20 mouse cellular contexts compared by ENCODE assay signal in the genomic region with DNA sequence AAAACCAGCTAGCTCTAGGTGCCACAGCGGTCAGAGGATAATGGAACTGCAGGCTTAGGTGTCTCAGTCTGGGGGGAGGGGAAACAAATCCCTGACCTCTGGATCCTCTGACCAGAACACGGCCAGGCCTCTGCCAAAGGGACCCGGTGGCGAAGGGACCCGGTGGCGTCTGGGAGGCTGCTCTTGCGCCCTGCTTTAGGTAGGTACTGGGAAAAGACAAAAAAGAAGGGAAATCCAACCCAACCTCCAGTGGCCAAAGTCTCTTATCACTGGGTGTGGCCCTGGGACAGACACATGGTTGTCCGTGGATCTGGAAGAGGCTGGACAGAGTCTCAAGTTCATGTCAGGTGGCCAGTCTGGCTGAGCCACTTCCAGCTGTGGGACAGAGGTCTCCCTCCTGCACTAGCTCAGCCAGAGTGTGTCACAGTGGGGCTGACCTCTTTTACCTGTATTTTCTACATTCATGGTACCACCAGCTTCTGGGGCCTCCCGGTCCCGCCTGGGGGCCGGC. TPM values are rescaled to one million over a fixed set of nuclear protein-coding genes. Genes with fewer than 3 reads are reported as not detected.
A peak's percentile ranks its signal among the peaks of the same experiment; 100 is the strongest.
DNase-seq lines count a peak whose midpoint lies in the region; ATAC-seq and TF ChIP-seq lines count a peak whose summit lies in the region.
"Had no signal": no experiment of that assay in that cellular context is flagged by ENCODE, and none has a peak within 500 bp of the region (broad histone marks: within the 10 kb centered on the region; RNA-seq: fewer than 3 reads in every experiment).

No protein-coding gene starts in this region.

- TF ChIP-seq EP300 in liver, postnatal 0 days (IDR thresholded peaks at IDR 0.05; ENCODE audit: low read depth) = no peak

- intact Hi-C loops in gastrocnemius, adult 2 months (cut with DNase I) = no loop called here

- no peaks in the 10 kb centered on the region for H3K27me3 ChIP-seq in kidney, postnatal 0 days (ENCODE audit: insufficient read depth, low read length)
- no peaks in the 10 kb centered on the region for H3K27me3 ChIP-seq in liver, postnatal 0 days (ENCODE audit: insufficient read depth, low read length)
- no peaks in the 10 kb centered on the region for H3K27me3 ChIP-seq in liver, embryonic 11.5 days (replicated peaks; ENCODE audit: control insufficient read depth, insufficient read depth, low read length)
- H3K27me3 ChIP-seq in midbrain, embryonic 13.5 days = no peaks in the 10 kb centered on the region
- H3K27me3 ChIP-seq in neural tube, embryonic 15.5 days (replicated peaks) = peaks cover 2% of the 10 kb centered on the region; the same call in 1 of the 2 replicates
- H3K27me3 ChIP-seq: forebrain, embryonic 13.5 days; hindbrain, embryonic 12.5 days had no signal

- H3K9ac ChIP-seq in kidney, postnatal 0 days (ENCODE audit: low read depth, low read length) = no peak overlapping the region
- no peak overlapping the region for H3K9ac ChIP-seq in liver, postnatal 0 days (replicated peaks)
- no peak overlapping the region for H3K9ac ChIP-seq in liver, embryonic 11.5 days (ENCODE audit: low read depth, low read length)
- H3K9ac ChIP-seq in midbrain, embryonic 13.5 days (replicated peaks) = no peak overlapping the region
- H3K9ac ChIP-seq in neural tube, embryonic 15.5 days (replicated peaks) = no peak overlapping the region
- H3K9ac ChIP-seq: forebrain, embryonic 13.5 days; hindbrain, embryonic 12.5 days had no signal

- H3K9me3 ChIP-seq in kidney, postnatal 0 days (replicated peaks; ENCODE audit: low read length) = no peaks in the 10 kb centered on the region
- H3K9me3 ChIP-seq in liver, postnatal 0 days (ENCODE audit: low read length) = no peaks in the 10 kb centered on the region
- H3K9me3 ChIP-seq in liver, embryonic 11.5 days (ENCODE audit: control insufficient read depth, low read length) = no peaks in the 10 kb centered on the region
- H3K9me3 ChIP-seq in midbrain, embryonic 13.5 days = no peaks in the 10 kb centered on the region
- no peaks in the 10 kb centered on the region for H3K9me3 ChIP-seq in neural tube, embryonic 15.5 days (replicated peaks)
- H3K9me3 ChIP-seq: embryonic facial prominence, embryonic 10.5 days; forebrain, embryonic 13.5 days; heart, embryonic 10.5 days; hindbrain, embryonic 12.5 days had no signal

- no peak for DNase-seq in gastrocnemius, adult 2 months
- DNase-seq in gastrocnemius, postnatal 10 days = no peak
- no peak for DNase-seq in kidney, postnatal 0 days (ENCODE audit: low spot score)
- DNase-seq in kidney, postnatal 4 days = no peak
- no peak for DNase-seq in liver, postnatal 0 days
- DNase-seq in liver, embryonic 11.5 days (ENCODE audit: low spot score) = no peak
- DNase-seq: adrenal gland, postnatal 14 days; B cell, adult 2 months; cerebellum, adult 18-20 months; cerebellum, postnatal 10 days; heart, adult 18-20 months; heart, postnatal 10 days; heart, postnatal 4 days had no signal

- WGBS in kidney, postnatal 0 days = 91% methylated on average over 11 of the region's 11 CpGs
- WGBS in liver, postnatal 0 days (ENCODE audit: insufficient replicate concordance) = 74% methylated on average over 11 of the region's 11 CpGs
- WGBS in liver, embryonic 11.5 days = 84% methylated on average over 11 of the region's 11 CpGs
- 90% methylated on average over 11 of the region's 11 CpGs for WGBS in midbrain, embryonic 13.5 days
- 94% methylated on average over 11 of the region's 11 CpGs for WGBS in neural tube, embryonic 15.5 days

- TF ChIP-seq CTCF in gastrocnemius, adult 2 months (IDR thresholded peaks at IDR 0.05) = no peak
- TF ChIP-seq CTCF in kidney, postnatal 0 days (IDR thresholded peaks at IDR 0.05; ENCODE audit: low read depth) = no peak
- no peak for TF ChIP-seq CTCF in liver, postnatal 0 days (IDR thresholded peaks at IDR 0.05; ENCODE audit: low read depth)

- no peak overlapping the region for H3K4me2 ChIP-seq in kidney, postnatal 0 days (ENCODE audit: low read length)
- H3K4me2 ChIP-seq in liver, postnatal 0 days (ENCODE audit: low read depth, low read length) = no peak overlapping the region
- no peak overlapping the region for H3K4me2 ChIP-seq in liver, embryonic 11.5 days
- no peak overlapping the region for H3K4me2 ChIP-seq in midbrain, embryonic 13.5 days (replicated peaks)
- H3K4me2 ChIP-seq in neural tube, embryonic 15.5 days = no peak overlapping the region
- H3K4me2 ChIP-seq: forebrain, embryonic 13.5 days; hindbrain, embryonic 12.5 days had no signal

- no peak overlapping the region for H3K4me3 ChIP-seq in gastrocnemius, adult 2 months
- no peak overlapping the region for H3K4me3 ChIP-seq in kidney, postnatal 0 days (replicated peaks; ENCODE audit: low read depth, low read length)
- H3K4me3 ChIP-seq in liver, postnatal 0 days (ENCODE audit: low read depth, low read length) = no peak overlapping the region
- no peak overlapping the region for H3K4me3 ChIP-seq in liver, embryonic 11.5 days (ENCODE audit: low read depth, low read length)
- H3K4me3 ChIP-seq in midbrain, embryonic 13.5 days (replicated peaks) = no peak overlapping the region
- H3K4me3 ChIP-seq in neural tube, embryonic 15.5 days (replicated peaks) = no peak overlapping the region
- H3K4me3 ChIP-seq: embryonic facial prominence, embryonic 10.5 days; forebrain, embryonic 13.5 days; heart, embryonic 10.5 days; hindbrain, embryonic 12.5 days had no signal

- peaks cover 10% of the 10 kb centered on the region for H3K4me1 ChIP-seq in kidney, postnatal 0 days (replicated peaks; ENCODE audit: insufficient read depth, low read length)
- peaks cover 8% of the 10 kb centered on the region for H3K4me1 ChIP-seq in liver, postnatal 0 days (ENCODE audit: insufficient read depth)
- no peaks in the 10 kb centered on the region for H3K4me1 ChIP-seq in liver, embryonic 11.5 days (replicated peaks; ENCODE audit: control insufficient read depth, insufficient read depth, low read length)
- H3K4me1 ChIP-seq in midbrain, embryonic 13.5 days (replicated peaks) = 0 out of 2 replicates have a peak, but pooled peaks cover 5% of the 10 kb centered on the region
- no peaks in the 10 kb centered on the region; the same call in 1 of the 2 replicates for H3K4me1 ChIP-seq in neural tube, embryonic 15.5 days
- H3K4me1 ChIP-seq: forebrain, embryonic 13.5 days had no signal

- H3K36me3 ChIP-seq in kidney, postnatal 0 days (ENCODE audit: insufficient read depth, low read length) = peaks cover 25% of the 10 kb centered on the region; the same call in 1 of the 2 replicates
- 0 out of 2 replicates have a peak, but pooled peaks cover 4% of the 10 kb centered on the region for H3K36me3 ChIP-seq in liver, postnatal 0 days (replicated peaks; ENCODE audit: insufficient read depth, low read length)
- H3K36me3 ChIP-seq in liver, embryonic 11.5 days (ENCODE audit: control insufficient read depth, insufficient read depth, low read length) = peaks cover 4% of the 10 kb centered on the region; the same call in 1 of the 2 replicates
- H3K36me3 ChIP-seq in midbrain, embryonic 13.5 days = peaks cover 11% of the 10 kb centered on the region; the same call in 1 of the 2 replicates
- H3K36me3 ChIP-seq in neural tube, embryonic 15.5 days = peaks cover 51% of the 10 kb centered on the region

- ATAC-seq in kidney, postnatal 0 days (replicated peaks; ENCODE audit: low FRiP score, low read depth) = no peak
- ATAC-seq in liver, postnatal 0 days = peak; percentile 35; the same call in 1 of the 2 replicates
- ATAC-seq in liver, embryonic 11.5 days (replicated peaks; ENCODE audit: low FRiP score) = no peak
- ATAC-seq in midbrain, embryonic 13.5 days = no peak
- ATAC-seq in neural tube, embryonic 15.5 days (ENCODE audit: low FRiP score) = no peak
- ATAC-seq: CD4-positive, CD25-positive, alpha-beta regulatory T cell, adult 4 months; forebrain, embryonic 13.5 days had no signal

- 0 out of 2 replicates have a peak overlapping the region, but pooled peaks have one; percentile 20 for H3K27ac ChIP-seq in gastrocnemius, adult 2 months
- H3K27ac ChIP-seq in kidney, postnatal 0 days = 0 out of 2 replicates have a peak overlapping the region, but pooled peaks have one; percentile 22
- H3K27ac ChIP-seq in liver, postnatal 0 days (ENCODE audit: low read depth) = no peak overlapping the region
- no peak overlapping the region for H3K27ac ChIP-seq in liver, embryonic 11.5 days (ENCODE audit: low read depth, low read length)
- H3K27ac ChIP-seq in midbrain, embryonic 13.5 days = no peak overlapping the region
- H3K27ac ChIP-seq in neural tube, embryonic 15.5 days (replicated peaks) = no peak overlapping the region
- H3K27ac ChIP-seq: embryonic facial prominence, embryonic 10.5 days; forebrain, embryonic 13.5 days; heart, embryonic 10.5 days; hindbrain, embryonic 12.5 days had no signal

RNA-seq across cellular contexts. Expression of a gene that starts 47.8 kb away (rescaled TPM):
- total RNA-seq in gastrocnemius, adult 2 months (2021) = 1 to 10 TPM; 6.4 to 7.6 TPM
- total RNA-seq in gastrocnemius, postnatal 10 days (2021) = 10 to 100 TPM in 1 of 2 experiments, 1 to 10 TPM in 1; 6.0 to 10.7 TPM
- polyA plus RNA-seq in kidney, postnatal 0 days (2015; fragmentation: Nextera tagmentation; extraction: Ambion mirVana) = 21.2 and 22.9 TPM in 2 replicates
- 4.7 and 5.1 TPM in 2 replicates for polyA plus RNA-seq in liver, postnatal 0 days (2015; fragmentation: Nextera tagmentation; extraction: Ambion mirVana)
- polyA plus RNA-seq in liver, embryonic 11.5 days (2014; fragmentation: Nextera tagmentation; extraction: Ambion mirVana) = 25.1 and 26.6 TPM in 2 replicates
- polyA plus RNA-seq in midbrain, embryonic 13.5 days (2015; fragmentation: Nextera tagmentation; extraction: Ambion mirVana) = 38.8 and 39.7 TPM in 2 replicates
- polyA plus RNA-seq in neural tube, embryonic 15.5 days (2015; fragmentation: Nextera tagmentation; extraction: Ambion mirVana) = 41.5 and 43.3 TPM in 2 replicates

Comparison
In these comparisons a context has a peak if more than half of its experiments do, and no peak if none do; other contexts are left out.
1. H3K27ac ChIP-seq: peak in gastrocnemius, adult 2 months (single experiment) and kidney, postnatal 0 days (single experiment); none in liver, postnatal 0 days (single experiment), liver, embryonic 11.5 days (single experiment), midbrain, embryonic 13.5 days (single experiment) and neural tube, embryonic 15.5 days (single experiment).